Mouse (Mus musculus) ES-Bruce4 (cell line): ENCODE measurements around the gene Cenps.

ENCODE experiments used
- CTCF ChIP-seq: IDR thresholded peaks from one replicate; pipeline ENCODE4 v1.8.1; 2011; ENCODE audit warnings: low read depth, low read length
- POLR2A ChIP-seq: IDR thresholded peaks from one replicate; pipeline ENCODE4 v1.8.1; 2011; ENCODE audit warnings: low read length; ENCODE audit not compliant: insufficient read depth

- no peak for TF ChIP-seq CTCF
- TF ChIP-seq POLR2A = no peak
Measured at GRCm38 (mm10) chr4:149166957-149167611, 29.7 kb upstream of the Cenps start.
